Mouse (Mus musculus) midbrain, embryonic 11.5 days (tissue): ENCODE measurements around the gene Gpr87. TPM values are rescaled to one million over a fixed set of nuclear protein-coding genes. Genes with fewer than 3 reads are reported as not detected.
"Not testable (repeated sequence)": the region's sequence is repeated elsewhere in the genome, so short reads cannot be mapped to it uniquely, and the experiment has no call there.

ENCODE experiments used
- ATAC-seq: fragments of 200-750 bp; cut with Nextera tagmentation; 2 replicates; pipeline ENCODE4 v1.8.0; 2017; ENCODE audit warnings: moderate TSS enrichment, moderate library complexity; ENCODE audit not compliant: low FRiP score
- DNase-seq: peaks from one replicate; pipeline ENCODE4 v3.0.0; 2015; ENCODE audit warnings: low spot score; ENCODE audit errors: missing footprints
- H3K27ac ChIP-seq: fragments of 300-500 bp; sonication (generic); 2 replicates; pipeline ENCODE4 v1.5.1; 2014; ENCODE audit warnings: low read depth, low read length
- H3K27me3 ChIP-seq: fragments of 300-500 bp; sonication (generic); 2 replicates; pipeline ENCODE4 v1.6.1; 2014; ENCODE audit warnings: mild to moderate bottlenecking, low read length, moderate library complexity, mixed read lengths; ENCODE audit not compliant: control insufficient read depth, insufficient read depth
- H3K36me3 ChIP-seq: fragments of 300-500 bp; sonication (generic); 2 replicates; pipeline ENCODE4 v1.6.1; 2014; ENCODE audit warnings: mild to moderate bottlenecking, low read length, moderate library complexity, mixed read lengths; ENCODE audit not compliant: control insufficient read depth, insufficient read depth
- H3K4me1 ChIP-seq: fragments of 300-500 bp; sonication (generic); 2 replicates; pipeline ENCODE4 v1.6.1; 2014; ENCODE audit warnings: low read length; ENCODE audit not compliant: control insufficient read depth, insufficient read depth
- H3K4me2 ChIP-seq: fragments of 300-500 bp; sonication (generic); 2 replicates; pipeline ENCODE4 v1.6.1; 2014; ENCODE audit warnings: mild to moderate bottlenecking, moderate library complexity
- H3K4me3 ChIP-seq: fragments of 300-500 bp; sonication (generic); 2 replicates; pipeline ENCODE4 v1.5.1; 2014; ENCODE audit warnings: low read depth, low read length
- H3K9ac ChIP-seq: fragments of 300-500 bp; sonication (generic); 2 replicates; pipeline ENCODE4 v1.6.1; 2014; ENCODE audit warnings: low read length
- H3K9me3 ChIP-seq: fragments of 300-500 bp; sonication (generic); 2 replicates; pipeline ENCODE4 v1.6.1; 2016; ENCODE audit warnings: low read length; ENCODE audit not compliant: control insufficient read depth
- WGBS: fragments of 180-500 bp; shearing (Covaris S2); extraction: QIAGEN DNeasy Blood & Tissue Kit; methylation state at CpG from one replicate; pipeline ENCODE4 v1.1.7; 2014; 5-methylcytosine and 5-hydroxymethylcytosine counted together
- polyA plus RNA-seq: library from polyadenylated mRNA; unstranded; fragments of >200 nt; fragmentation: Nextera tagmentation; extraction: Ambion mirVana; gene quantifications from 2 replicates; pipeline ENCODE4 v1.2.1, GENCODE M21; 2014

Gpr87 gene
- polyA plus RNA-seq, 1 experiment from 2014 or later, result 0.26 TPM

DNA sequence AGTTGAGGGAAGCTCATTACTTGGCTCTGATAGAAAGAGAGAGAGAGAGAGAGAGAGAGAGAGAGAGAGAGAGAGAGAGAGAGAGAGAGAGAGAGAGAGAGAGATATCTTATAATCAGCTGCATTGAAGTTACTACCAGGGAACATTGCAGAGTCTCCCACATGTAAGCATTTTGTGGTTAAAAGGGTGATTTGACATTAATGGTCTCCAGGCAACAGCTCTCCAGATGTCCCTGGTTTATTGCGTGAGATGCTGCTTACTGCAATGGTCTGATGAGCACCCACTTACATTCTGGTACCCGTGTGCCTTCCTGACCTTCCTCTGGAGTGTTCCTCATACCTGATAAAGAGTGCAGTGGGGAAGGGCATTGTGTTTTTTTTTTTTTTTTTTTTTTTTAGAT, 40.0 kb downstream of the Gpr87 start:
- no peaks in the 10 kb centered on the region for H3K36me3 ChIP-seq
- no peak overlapping the region for H3K4me3 ChIP-seq
- no peak overlapping the region for H3K27ac ChIP-seq
- ATAC-seq (no peak), DNase-seq (no peak)
- H3K4me2 ChIP-seq, result no peak overlapping the region
- H3K4me1 ChIP-seq, result no peaks in the 10 kb centered on the region
- no peaks in the 10 kb centered on the region for H3K27me3 ChIP-seq
- no peak overlapping the region for H3K9ac ChIP-seq
- WGBS, result 94% methylated on average over 2 of the region's 2 CpGs
- no peaks in the 10 kb centered on the region for H3K9me3 ChIP-seq

DNA sequence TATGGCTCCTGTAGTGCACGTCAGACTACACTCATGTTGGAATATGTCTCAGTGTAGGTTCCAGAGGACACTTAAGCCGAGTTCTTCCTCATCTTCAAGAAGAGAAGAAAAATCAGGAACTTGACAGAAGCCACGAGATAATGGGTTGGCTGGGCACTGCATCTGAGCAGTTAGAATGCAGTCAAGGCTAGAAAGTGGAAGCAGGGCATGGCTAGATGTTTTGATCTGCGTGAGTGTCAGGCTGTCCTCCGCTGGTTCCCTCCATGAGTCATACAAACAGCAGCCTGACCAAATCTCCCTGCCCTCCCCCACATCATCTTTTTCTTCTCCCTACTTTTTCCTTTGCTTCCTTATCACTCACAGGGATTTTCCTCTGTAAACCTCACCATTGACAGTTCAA, 41.5 kb downstream of the Gpr87 start, which contains the start of gene P2ry14:
Gene P2ry14 (minus strand): TSS at position 195 of the 400 bp plus-strand sequence.
- Histone ChIP-seq H3K4me3 (no peak within 1 kb of the TSS), H3K27ac (no peak within 1 kb of the TSS), H3K36me3 (no peaks in the 10 kb centered on the region), H3K4me1 (no peaks in the 10 kb centered on the region), H3K9ac (no peak within 1 kb of the TSS), H3K4me2 (no peak within 1 kb of the TSS), H3K27me3 (no peaks in the 10 kb centered on the region), H3K9me3 (no peaks in the 10 kb centered on the region)
- no peak for ATAC-seq
- WGBS, result 80% methylated on average over 5 of the region's 5 CpGs
- no peak for DNase-seq

DNA sequence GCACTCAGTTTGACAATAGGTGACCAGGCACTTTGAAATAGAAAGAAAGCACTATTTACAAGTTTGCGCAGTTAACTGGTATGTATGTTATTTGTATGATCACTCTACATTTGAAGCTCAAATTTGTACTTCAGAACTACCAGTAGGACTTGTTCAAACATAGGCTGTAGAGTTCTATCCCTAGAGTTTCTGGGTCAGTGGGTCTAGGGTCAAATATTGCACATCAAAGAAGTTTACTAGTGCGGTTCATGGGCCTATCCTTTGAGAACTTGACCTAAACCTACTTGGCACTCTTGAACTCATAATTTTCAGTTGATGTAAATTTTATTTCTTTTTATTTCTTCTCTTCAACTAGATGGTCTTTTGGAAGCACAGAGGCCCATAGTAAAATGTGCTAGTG, 44.3 kb downstream of the Gpr87 start:
- H3K9ac ChIP-seq, result no peak overlapping the region
- H3K27me3 ChIP-seq, result no peaks in the 10 kb centered on the region
- H3K4me2 ChIP-seq, result no peak overlapping the region
- no peaks in the 10 kb centered on the region for H3K4me1 ChIP-seq
- H3K9me3 ChIP-seq, result no peaks in the 10 kb centered on the region
- no peaks in the 10 kb centered on the region for H3K36me3 ChIP-seq
- DNase-seq, result no peak
- no peak overlapping the region for H3K4me3 ChIP-seq
- no peak overlapping the region for H3K27ac ChIP-seq
- ATAC-seq, result no peak
- WGBS, result 96% methylated on average over 2 of the region's 2 CpGs

DNA sequence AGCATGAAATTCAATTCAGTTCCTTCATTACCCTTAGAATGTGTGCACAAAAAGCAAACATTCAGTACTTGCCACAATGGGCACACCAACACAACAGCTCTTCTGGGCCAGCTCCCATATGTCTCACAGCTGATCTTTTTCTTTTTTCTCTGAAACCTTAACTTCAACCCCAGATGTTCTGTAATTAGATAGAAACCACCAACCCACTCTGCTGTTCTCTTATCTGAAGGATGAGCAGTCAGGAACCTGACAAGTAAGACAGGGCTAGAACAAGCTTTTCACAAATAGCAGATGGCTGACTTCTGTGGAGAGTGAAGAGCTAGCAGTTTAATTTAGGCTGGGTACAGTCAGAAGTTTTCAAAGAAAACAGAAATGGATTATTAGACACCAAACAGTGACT, 45.3 kb downstream of the Gpr87 start:
- H3K4me3 ChIP-seq, result no peak overlapping the region
- H3K9ac ChIP-seq, result no peak overlapping the region
- no peaks in the 10 kb centered on the region for H3K4me1 ChIP-seq
- H3K4me2 ChIP-seq, result no peak overlapping the region
- H3K27ac ChIP-seq, result no peak overlapping the region
- ATAC-seq, result no peak
- H3K9me3 ChIP-seq, result no peaks in the 10 kb centered on the region
- no peaks in the 10 kb centered on the region for H3K27me3 ChIP-seq
- no peaks in the 10 kb centered on the region for H3K36me3 ChIP-seq
- no peak for DNase-seq

DNA sequence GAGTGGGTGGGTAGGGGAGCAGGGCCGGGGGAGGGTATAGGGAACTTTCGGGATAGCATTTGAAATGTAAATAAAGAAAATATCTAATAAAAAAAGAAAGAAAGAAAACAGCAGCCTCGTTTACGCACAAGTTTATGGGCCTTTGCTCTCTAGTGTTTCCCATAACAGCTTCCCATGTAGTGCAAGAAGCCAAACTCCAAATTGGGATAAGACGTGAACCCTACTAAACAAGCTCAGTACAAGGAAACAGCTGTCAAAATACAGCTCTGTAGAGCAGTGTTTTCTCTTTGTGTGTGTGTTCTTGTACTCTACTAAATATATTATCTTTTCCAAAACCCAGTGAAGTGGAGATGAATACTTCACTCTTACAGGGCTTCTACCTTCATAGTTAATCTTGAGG, 49.7 kb downstream of the Gpr87 start:
- Histone ChIP-seq H3K36me3 (no peaks in the 10 kb centered on the region), H3K27ac (no peak overlapping the region), H3K27me3 (no peaks in the 10 kb centered on the region), H3K4me2 (no peak overlapping the region), H3K9me3 (no peaks in the 10 kb centered on the region), H3K4me3 (no peak overlapping the region), H3K4me1 (no peaks in the 10 kb centered on the region), H3K9ac (no peak overlapping the region)
- ATAC-seq (no peak), DNase-seq (no peak)
- 85% methylated on average over 5 of the region's 5 CpGs for WGBS

DNA sequence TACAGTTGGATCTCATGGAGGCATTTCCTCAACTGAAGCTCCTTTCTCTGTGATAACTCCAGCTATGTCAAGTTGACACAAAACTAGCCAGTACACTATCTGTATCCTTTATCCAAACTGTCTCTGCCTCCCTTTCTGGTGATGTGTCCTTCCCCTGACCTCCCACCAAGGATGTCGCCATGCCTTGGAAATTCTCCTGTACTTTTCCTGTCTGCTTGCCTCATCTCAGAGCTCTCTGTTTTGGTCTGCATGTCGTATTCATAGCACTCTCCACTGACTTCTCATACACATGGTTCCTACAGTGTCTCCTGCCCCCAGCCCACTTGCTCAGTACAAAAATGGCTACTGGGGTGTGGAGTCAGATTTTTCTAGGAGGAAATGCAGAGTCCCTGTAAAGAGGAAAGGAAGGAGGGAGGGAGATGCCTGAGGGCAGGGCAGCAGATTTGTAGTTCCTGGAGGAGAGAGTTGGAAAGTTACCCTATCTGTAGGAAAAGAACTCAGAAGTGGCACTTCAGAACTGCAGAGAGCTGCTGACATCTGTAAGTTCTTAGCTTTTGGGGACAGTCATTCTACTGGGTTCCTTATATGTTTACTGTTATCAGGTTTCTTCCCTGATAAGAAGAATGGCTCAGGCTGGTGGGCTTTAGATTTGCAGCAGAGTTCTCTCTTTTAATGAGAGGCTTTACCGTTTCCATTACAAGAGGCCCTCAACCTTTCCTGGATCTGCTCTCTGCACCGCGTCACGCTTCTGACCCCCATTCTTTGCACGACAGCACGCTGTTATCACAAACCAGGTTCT, 53.2 kb downstream of the Gpr87 start:
- H3K27me3 ChIP-seq, result no peaks in the 10 kb centered on the region
- H3K9ac ChIP-seq, result no peak overlapping the region
- H3K27ac ChIP-seq, result no peak overlapping the region
- H3K4me1 ChIP-seq, result no peaks in the 10 kb centered on the region
- no peak for ATAC-seq
- H3K4me2 ChIP-seq, result no peak overlapping the region
- no peak for DNase-seq
- no peaks in the 10 kb centered on the region for H3K9me3 ChIP-seq
- H3K36me3 ChIP-seq, result no peaks in the 10 kb centered on the region
- H3K4me3 ChIP-seq, result no peak overlapping the region
- 79% methylated on average over 8 of the region's 8 CpGs for WGBS

DNA sequence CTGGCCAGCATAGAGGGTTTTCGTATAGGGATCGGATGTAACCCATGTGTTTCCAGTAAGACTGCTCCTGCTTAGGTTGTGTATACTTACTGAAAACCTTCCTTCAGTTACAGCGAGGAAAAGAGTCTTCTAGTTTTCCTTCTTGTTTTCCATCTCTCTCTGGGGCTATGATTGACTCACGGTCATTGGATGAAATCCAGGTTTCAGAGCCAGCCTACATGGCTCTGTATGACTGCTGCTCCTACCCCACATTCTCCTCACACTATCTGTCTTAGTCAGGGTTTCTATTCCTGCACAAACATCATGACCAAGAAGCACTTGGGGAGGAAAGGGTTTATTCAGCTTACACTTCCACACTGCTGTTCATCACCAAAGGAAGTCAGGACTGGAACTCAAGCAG, 54.0 kb downstream of the Gpr87 start:
- DNase-seq, H3K36me3 ChIP-seq, H3K4me2 ChIP-seq, H3K9ac ChIP-seq, H3K4me3 ChIP-seq, ATAC-seq, H3K4me1 ChIP-seq, H3K27me3 ChIP-seq, H3K9me3 ChIP-seq, H3K27ac ChIP-seq: not testable (repeated sequence)
- 89% methylated on average over 4 of the region's 4 CpGs for WGBS

DNA sequence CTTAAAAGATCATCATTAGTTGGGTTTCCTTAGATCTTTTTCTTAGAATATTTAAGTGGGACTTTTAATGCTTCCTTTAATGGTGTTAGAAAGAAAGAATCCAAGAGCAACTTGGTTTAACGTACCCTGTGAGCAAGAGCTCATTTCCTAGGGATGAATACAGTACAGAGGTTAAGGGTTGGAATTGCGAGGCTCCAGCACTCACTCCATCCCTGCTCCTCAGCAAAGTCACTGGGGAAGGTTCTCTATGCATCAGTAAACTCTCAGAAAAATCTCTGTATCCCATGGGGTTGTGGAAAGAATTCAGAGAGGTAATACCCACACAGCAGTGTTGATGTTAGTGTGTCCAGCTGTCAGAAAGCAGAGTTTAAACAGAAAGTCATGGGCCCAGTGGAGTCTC, 54.8 kb downstream of the Gpr87 start:
- H3K9ac ChIP-seq, result no peak overlapping the region
- no peaks in the 10 kb centered on the region for H3K9me3 ChIP-seq
- H3K27me3 ChIP-seq, result no peaks in the 10 kb centered on the region
- H3K4me3 ChIP-seq, result no peak overlapping the region
- ATAC-seq, result no peak
- no peak overlapping the region for H3K4me2 ChIP-seq
- 87% methylated on average over 2 of the region's 2 CpGs for WGBS
- H3K36me3 ChIP-seq, result no peaks in the 10 kb centered on the region
- no peaks in the 10 kb centered on the region for H3K4me1 ChIP-seq
- no peak overlapping the region for H3K27ac ChIP-seq
- no peak for DNase-seq

DNA sequence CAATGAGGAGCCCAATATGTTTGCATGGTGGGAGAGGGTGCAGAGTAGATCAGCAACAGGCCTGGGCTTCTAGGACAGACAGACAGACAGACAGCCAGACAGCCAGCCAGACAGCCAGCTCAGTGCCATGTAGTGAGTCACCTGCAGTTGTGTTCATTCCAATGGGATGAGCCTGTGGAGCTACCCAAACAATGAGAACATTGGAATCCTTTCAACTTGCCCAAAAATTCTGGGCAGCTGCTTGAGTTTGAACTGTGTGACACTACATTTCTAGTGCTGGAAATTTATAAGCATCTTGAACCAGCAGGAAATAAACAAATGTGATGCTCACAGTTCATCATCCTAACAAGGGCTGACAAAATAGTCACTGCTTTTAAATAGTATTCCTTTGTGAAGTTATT, 55.3 kb downstream of the Gpr87 start:
- ATAC-seq, result no peak
- Histone ChIP-seq H3K9me3 (no peaks in the 10 kb centered on the region), H3K27ac (no peak overlapping the region), H3K9ac (no peak overlapping the region), H3K4me1 (no peaks in the 10 kb centered on the region), H3K4me3 (no peak overlapping the region), H3K36me3 (no peaks in the 10 kb centered on the region), H3K4me2 (no peak overlapping the region), H3K27me3 (no peaks in the 10 kb centered on the region)
- DNase-seq, result no peak
